Mouse (Mus musculus): ENCODE measurements around the gene Spata45. TPM values are rescaled to one million over a fixed set of nuclear protein-coding genes. Genes with fewer than 3 reads are reported as not detected.

Gene Spata45
- total RNA-seq, 2 experiments from 2014 or later = not detected

GRCm38 (mm10) chr1:191073001-191073400, 36.6 kb downstream of the Spata45 start:
- no peak for ATAC-seq (replicated peaks; ENCODE audit: low FRiP score, poor library complexity, severe bottlenecking)

DNA sequence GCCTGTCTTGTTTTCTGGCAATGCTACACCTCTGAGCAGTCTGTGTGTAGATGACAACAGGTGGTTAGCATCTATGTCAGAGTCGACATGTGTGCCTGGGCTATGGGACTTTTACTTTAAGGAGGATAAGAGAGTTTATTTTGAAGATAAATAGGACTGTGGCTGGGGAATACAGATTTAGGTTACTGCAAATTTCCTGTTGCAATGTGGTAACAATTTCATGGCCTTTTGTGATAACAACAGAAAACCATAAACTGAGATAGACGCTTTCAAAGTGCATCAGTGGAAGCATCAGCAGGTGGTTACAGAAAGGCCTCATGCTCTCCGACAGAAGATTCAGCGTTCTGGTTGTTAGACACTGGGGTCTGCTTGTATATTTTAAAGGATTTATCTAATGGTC, 37.0 kb downstream of the Spata45 start:
- no peak for ATAC-seq (replicated peaks; ENCODE audit: low FRiP score, poor library complexity, severe bottlenecking)

- ATAC-seq (replicated peaks; ENCODE audit: low FRiP score, poor library complexity, severe bottlenecking) = no peak; the same call in 1 of the 2 replicates
Measured at GRCm38 (mm10) chr1:191075199-191075883, 38.9 kb downstream of the Spata45 start.

GRCm38 (mm10) chr1:191083230-191083629, 46.8 kb downstream of the Spata45 start:
- ATAC-seq (replicated peaks; ENCODE audit: low FRiP score, poor library complexity, severe bottlenecking) = no peak

DNA sequence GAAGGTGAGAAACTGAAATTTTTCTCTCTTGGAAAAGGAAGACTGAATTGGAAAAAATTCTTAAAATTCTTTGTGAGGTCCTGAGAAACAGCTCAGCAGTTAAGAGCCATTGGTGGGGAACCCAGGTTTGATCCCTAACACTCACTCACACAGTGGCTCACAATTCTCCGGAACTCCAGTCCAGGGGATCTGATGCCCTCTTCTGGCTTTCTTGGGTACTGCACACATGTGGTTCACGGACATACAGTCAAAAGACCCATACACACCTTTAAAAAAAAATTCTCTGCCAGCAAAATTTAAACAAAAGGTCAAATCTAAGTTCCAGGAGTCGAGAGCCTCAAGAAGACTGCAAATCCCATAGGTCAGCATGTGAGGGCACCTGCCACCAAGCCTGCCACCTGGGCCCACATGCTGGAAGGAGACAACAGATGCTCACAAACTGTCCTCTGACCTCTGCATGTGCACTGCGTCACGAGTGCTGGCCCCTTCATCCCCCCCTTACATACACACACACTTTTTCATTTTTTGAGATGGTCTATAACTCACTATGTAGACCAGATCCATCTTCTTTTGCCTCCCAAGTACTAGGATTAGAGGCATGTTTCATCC, 48.6 kb downstream of the Spata45 start:
- ATAC-seq (replicated peaks; ENCODE audit: low FRiP score, poor library complexity, severe bottlenecking) = no peak

- ATAC-seq (replicated peaks; ENCODE audit: low FRiP score, poor library complexity, severe bottlenecking) = no peak
Measured at GRCm38 (mm10) chr1:191085597-191085996, 49.2 kb downstream of the Spata45 start.

DNA sequence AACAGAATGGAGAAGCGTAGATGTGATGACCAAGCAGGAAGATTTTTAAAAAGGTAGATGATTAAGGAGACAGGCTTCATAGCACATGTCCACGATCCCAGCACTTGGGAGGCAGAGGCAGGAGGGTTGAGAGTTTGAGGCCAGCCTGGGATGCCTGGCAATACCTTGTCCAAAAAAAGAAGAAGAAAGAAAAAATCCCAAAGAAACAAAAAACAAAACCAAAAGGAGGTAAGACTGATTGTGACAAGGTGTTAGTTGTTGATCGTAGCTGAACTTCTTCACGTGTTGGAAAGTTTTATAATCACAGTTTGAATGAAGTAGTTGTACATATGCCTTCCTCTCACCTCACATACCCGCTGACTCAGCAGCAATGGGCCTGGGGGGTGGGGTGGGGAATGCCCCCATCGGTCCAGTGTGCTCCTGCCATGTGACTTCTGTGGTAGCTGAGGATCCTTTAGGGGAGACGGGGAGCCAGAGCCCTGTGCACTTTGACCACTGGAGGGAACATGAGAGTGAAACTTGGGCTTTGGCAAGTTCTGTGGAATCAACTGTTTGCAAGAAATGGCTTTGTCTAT, 50.0 kb downstream of the Spata45 start:
- no peak for ATAC-seq (replicated peaks; ENCODE audit: low FRiP score, poor library complexity, severe bottlenecking)

DNA sequence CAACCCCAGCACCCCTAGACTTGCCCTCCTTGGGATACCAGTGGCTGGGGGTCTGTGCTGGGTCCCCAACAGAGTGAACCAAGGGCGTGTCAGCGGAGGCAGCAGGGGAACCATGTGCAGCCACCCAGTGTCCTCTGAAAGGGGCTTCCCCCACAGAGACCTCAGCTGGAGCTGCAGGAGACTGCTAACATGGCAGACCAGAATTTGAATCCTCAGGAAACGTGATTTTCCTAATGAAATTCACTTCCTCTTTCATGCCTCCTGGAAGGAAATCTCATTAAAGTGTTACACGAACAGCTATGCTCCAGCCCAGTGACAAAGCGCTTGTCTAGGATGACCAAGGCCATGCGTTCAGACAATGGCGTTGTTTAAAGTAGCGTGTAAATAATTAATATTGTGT, 50.5 kb downstream of the Spata45 start:
- no peak for ATAC-seq (replicated peaks; ENCODE audit: low FRiP score, poor library complexity, severe bottlenecking)

- ATAC-seq (replicated peaks; ENCODE audit: low FRiP score, poor library complexity, severe bottlenecking) = no peak
Measured at GRCm38 (mm10) chr1:191087955-191088354, 51.5 kb downstream of the Spata45 start.

DNA sequence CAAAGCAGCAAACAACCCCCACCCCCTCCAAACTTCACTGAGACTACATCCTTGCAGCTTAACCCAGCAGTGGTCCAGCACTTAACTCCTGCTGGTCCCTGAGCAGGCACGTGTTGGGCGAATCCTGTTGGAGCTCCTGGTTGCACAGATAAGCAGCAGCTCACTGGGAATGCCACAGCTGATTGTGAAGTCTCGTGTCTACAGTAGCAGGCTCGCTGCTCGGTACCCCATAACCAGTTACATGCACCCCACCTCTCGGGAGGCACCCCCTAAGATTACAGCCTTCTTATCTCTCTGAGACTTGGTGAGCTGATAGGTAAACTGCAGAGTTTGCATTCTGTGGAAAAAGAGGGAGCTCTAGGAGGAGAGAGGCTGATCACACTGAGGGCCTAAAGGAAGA, 52.9 kb downstream of the Spata45 start:
- ATAC-seq (replicated peaks; ENCODE audit: low FRiP score, poor library complexity, severe bottlenecking) = no peak

DNA sequence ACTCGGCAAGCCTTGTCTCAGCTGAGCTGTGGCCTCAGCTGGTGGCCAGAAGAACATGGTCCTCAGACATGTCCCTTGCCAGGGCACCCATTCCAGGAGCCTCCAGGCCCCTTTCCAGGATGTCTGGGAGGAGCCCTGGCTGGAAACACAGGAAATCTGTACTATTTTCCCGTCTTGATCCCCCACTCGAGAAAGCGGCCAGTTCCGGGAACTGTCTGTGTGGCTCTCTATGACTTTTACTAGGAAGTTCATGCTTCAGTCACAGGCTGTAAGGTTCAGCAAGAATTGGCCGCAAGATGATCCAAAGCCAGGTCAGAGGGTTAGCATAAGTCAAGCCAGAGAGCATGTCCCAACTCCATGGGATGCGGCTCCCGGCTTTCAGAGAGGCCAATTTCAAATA, 55.6 kb downstream of the Spata45 start:
- no peak for ATAC-seq (replicated peaks; ENCODE audit: low FRiP score, poor library complexity, severe bottlenecking)

Other genes starting within 250 kb of the Spata45 start
- 1.7 and 3.6 TPM in 2 replicates for gene Rps6kc1, start 124.9 kb upstream of the Spata45 start, total RNA-seq (2015; ENCODE audit: low replicate concordance)
- 3.8 and 5.5 TPM in 2 replicates for gene Rps6kc1, start 124.9 kb upstream of the Spata45 start, total RNA-seq (2017; ENCODE audit: low replicate concordance)
- gene Angel2, start 111.5 kb upstream of the Spata45 start, total RNA-seq (2015; ENCODE audit: low replicate concordance) = 10.5 and 11.5 TPM in 2 replicates
- 12.9 and 23.6 TPM in 2 replicates for gene Angel2, start 111.5 kb upstream of the Spata45 start, total RNA-seq (2017; ENCODE audit: low replicate concordance)
- gene Vash2, start 57.3 kb upstream of the Spata45 start, total RNA-seq (2015; ENCODE audit: low replicate concordance) = not detected in 2 replicates
- not detected in 2 replicates for gene Vash2, start 57.3 kb upstream of the Spata45 start, total RNA-seq (2017; ENCODE audit: low replicate concordance)
- 5.8 and 7.1 TPM in 2 replicates for gene Flvcr1, start 10.5 kb upstream of the Spata45 start, total RNA-seq (2015; ENCODE audit: low replicate concordance)
- 3.6 and 6.7 TPM in 2 replicates for gene Flvcr1, start 10.5 kb upstream of the Spata45 start, total RNA-seq (2017; ENCODE audit: low replicate concordance)
- 6.3 and 24.1 TPM in 2 replicates for gene Tatdn3, start 26.3 kb downstream of the Spata45 start, total RNA-seq (2015; ENCODE audit: low replicate concordance)
- 3.9 and 22.1 TPM in 2 replicates for gene Tatdn3, start 26.3 kb downstream of the Spata45 start, total RNA-seq (2017; ENCODE audit: low replicate concordance)
- 13.3 and 33.1 TPM in 2 replicates for gene Nsl1, start 26.4 kb downstream of the Spata45 start, total RNA-seq (2015; ENCODE audit: low replicate concordance)
- gene Nsl1, start 26.4 kb downstream of the Spata45 start, total RNA-seq (2017; ENCODE audit: low replicate concordance) = 24.9 and 26.4 TPM in 2 replicates
- 1.4 TPM in 1 of 2 replicates, not detected in the other for gene Batf3, start 61.2 kb downstream of the Spata45 start, total RNA-seq (2015; ENCODE audit: low replicate concordance)
- not detected in 2 replicates for gene Batf3, start 61.2 kb downstream of the Spata45 start, total RNA-seq (2017; ENCODE audit: low replicate concordance)
- gene Fam71a, start 128.2 kb downstream of the Spata45 start, total RNA-seq (2015; ENCODE audit: low replicate concordance) = not detected in 2 replicates
- not detected in 2 replicates for gene Fam71a, start 128.2 kb downstream of the Spata45 start, total RNA-seq (2017; ENCODE audit: low replicate concordance)
- gene Atf3, start 181.4 kb downstream of the Spata45 start, total RNA-seq (2015; ENCODE audit: low replicate concordance) = 3.8 and 4.3 TPM in 2 replicates
- gene Atf3, start 181.4 kb downstream of the Spata45 start, total RNA-seq (2017; ENCODE audit: low replicate concordance) = 1.2 and 16.5 TPM in 2 replicates